Mouse (Mus musculus): Measurements from ENCODE around the gene Sorbs2.

The Sorbs2 gene

DNA sequence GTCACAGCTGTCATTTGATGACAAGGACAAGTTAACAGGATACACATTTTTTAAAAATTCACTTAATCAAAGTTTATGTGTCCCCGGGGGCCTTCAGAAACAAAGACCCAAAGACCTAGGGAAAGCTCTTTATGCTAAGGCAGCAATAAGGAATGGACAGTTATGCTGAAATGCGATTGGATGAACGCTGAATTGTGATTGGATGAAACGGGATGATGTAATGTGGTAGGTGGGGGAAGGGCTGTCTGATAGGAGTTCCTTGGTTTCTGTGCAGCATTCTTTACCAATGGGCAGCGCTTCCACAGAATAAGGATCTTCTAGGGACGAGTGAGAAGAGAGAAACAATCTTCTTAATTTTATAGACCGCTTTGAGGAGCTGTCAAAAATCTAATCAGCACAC is 108.0 kb downstream of the Sorbs2 start:
- no peak for DNase-seq (ENCODE audit: low read depth in 2 of 2, low spot score in 2 of 2)

- DNase-seq (ENCODE audit: low read depth in 2 of 2, low spot score in 2 of 2), result no peak
Observed at GRCm38 (mm10) chr8:45621576-45622178, 114.1 kb downstream of the Sorbs2 start.

DNA sequence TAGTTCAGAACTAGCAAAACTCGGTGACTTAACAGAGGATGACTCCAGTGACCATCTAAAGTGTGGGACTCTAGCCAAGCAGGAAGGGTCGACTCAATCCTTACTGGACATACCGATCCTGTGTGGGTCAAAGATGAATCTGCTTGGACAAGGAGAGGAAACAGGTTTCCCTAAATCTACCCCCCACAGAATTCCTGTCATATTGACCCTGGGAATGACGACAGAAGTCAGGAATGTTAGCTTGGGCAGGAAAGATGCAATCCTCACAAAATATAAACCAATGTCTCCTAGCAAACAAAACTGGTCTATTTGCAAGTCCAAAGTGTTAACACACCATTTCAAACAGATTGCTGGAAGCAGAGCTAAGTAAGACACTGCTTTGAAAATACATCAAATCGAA is 118.8 kb downstream of the Sorbs2 start:
- no peak for DNase-seq (ENCODE audit: low read depth in 2 of 2, low spot score in 2 of 2)

DNA sequence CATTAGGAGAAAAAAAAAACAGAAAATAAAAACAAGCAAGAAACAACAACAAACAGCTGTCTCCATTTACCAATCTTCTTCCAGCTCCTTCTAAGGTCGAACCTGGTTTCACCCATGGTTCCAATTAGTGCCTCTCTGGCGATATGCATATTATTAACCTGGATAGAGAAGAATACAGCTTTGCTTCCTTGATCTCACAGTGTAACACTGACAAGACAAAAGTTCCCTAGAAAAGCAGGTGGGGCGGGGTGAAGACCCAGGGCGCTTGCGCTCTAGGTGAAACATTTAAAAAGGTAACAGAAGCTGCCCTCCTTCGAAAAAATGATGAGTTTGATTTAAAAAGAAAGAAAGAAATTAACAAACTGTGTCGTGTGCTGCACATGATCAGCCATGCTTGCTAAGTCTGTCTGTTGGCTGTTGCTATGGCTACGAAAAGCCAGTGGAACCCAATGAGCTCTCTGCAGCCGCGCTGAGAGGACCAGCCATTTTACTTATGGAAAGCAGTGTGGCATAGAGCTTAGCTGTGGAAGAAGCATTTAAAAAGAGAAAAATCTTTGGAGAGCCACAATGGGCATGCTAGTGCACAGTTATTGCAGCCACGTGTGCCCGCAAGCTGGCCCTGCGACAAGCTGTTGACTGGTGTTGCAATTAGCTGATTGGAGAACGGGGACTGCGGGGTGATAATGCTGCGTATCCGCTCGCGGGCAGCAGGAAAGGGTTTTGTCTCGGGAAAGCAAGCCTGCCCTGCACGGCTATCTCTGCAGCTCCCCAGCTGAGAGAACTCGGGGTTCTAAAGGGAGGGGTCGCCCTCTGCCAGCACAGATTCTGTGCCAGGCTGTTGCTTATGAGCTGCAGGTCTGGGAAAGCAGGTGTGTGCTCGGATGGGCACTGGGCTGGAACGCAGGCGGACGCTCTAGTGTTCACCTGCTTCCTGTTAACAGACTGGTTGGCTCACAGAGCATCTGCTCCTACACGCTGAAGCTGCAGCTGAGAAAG is 120.0 kb downstream of the Sorbs2 start:
- no peak for DNase-seq (ENCODE audit: low read depth in 2 of 2, low spot score in 2 of 2)

- DNase-seq (ENCODE audit: low read depth in 2 of 2, low spot score in 2 of 2), result no peak
Observed at GRCm38 (mm10) chr8:45628421-45629065, 121.0 kb downstream of the Sorbs2 start.

DNA sequence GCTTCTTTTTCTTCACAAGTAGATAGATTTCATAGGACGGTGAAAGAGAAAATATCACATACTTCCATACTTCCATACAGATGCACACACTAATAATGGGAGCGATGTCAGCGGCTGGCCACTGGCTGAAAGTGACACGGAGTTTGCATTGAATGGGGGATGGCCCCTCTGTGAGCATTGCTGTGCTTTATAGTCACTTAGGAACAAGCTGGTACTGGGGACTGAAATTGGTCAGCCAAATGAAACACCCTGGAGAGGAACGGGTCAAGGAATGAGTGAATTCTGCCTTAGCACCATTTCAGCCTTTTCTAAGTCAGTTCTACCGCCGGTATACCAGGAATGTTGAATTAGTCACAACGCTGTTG is 121.5 kb downstream of the Sorbs2 start:
- no peak for DNase-seq (ENCODE audit: low read depth in 2 of 2, low spot score in 2 of 2)

DNA sequence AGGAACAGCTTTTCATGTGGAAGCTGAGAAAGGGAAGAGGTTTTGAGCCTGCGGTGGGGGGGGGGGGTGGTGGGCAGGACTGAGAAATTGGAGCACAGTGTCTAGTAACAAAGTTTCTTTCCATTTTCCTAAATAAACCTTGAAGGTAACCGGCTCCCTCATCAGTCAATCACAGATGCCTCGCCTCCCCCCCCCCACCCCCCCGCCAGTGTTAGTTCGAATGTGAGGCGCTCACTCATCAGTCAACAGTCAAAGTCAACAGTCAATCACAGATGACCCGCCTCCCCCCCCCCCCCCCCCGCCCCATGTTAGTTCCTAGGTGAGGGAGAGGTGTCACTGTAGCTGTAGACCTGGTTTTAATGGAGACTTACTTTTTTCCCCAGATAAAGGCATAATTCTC is 123.4 kb downstream of the Sorbs2 start:
- DNase-seq (ENCODE audit: low read depth in 2 of 2, low spot score in 2 of 2), result no peak

- DNase-seq (ENCODE audit: low read depth in 2 of 2, low spot score in 2 of 2), result no peak
Observed at GRCm38 (mm10) chr8:45635155-45635554, 127.6 kb downstream of the Sorbs2 start.

DNA sequence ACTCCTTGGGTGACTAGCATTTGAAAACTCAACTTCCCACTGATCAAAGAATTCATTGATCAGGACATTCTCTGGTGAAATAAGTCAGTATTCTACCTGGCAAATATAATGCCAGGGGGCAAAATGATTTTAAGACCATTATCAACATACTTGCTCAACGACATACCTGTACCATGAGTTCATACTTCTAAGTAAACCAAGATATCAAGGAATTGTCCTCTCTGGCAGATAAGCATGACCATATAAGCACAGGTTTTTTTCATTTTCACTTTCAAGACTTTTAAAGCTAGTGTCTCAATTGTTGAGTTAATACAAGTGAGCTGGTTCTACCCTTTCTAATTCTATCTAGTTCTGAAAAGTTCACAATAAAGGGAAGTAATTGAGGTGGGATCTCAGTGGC is 130.2 kb downstream of the Sorbs2 start:
- DNase-seq (ENCODE audit: low read depth in 2 of 2, low spot score in 2 of 2), result no peak

DNA sequence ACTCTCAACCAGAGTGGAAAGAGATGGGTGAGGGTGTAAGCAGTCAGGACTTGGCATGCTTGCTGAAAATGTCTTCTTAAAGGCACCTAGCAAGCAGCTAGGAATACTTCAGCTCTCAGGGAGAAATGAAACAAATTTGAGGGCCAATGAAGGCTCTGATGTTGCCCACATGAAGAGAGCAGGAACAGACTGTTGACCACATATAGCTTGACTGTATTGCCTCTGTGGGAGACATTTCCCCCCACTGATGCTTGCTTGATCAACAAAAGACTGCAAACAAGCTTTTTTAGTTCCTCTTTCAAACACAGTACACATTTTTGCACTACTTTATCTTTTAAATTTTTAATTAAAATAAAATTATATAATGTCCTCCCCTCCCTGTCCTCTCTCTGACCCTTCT is 131.9 kb downstream of the Sorbs2 start:
- no peak for DNase-seq (ENCODE audit: low read depth in 2 of 2, low spot score in 2 of 2)

GRCm38 (mm10) chr8:45644651-45645050 is 137.1 kb downstream of the Sorbs2 start:
- DNase-seq (ENCODE audit: low read depth in 2 of 2, low spot score in 2 of 2), result no peak

GRCm38 (mm10) chr8:45649063-45649462 is 141.5 kb downstream of the Sorbs2 start:
- no peak for DNase-seq (ENCODE audit: low read depth in 2 of 2, low spot score in 2 of 2)

- DNase-seq (ENCODE audit: low read depth in 2 of 2, low spot score in 2 of 2), result no peak
Observed at GRCm38 (mm10) chr8:45649966-45650365, 142.4 kb downstream of the Sorbs2 start.

GRCm38 (mm10) chr8:45658021-45658420 is 150.4 kb downstream of the Sorbs2 start:
- no peak for DNase-seq (ENCODE audit: low read depth in 2 of 2, low spot score in 2 of 2)

GRCm38 (mm10) chr8:45658458-45659325 is 151.1 kb downstream of the Sorbs2 start:
- no peak for DNase-seq (ENCODE audit: low read depth in 2 of 2, low spot score in 2 of 2)

DNA sequence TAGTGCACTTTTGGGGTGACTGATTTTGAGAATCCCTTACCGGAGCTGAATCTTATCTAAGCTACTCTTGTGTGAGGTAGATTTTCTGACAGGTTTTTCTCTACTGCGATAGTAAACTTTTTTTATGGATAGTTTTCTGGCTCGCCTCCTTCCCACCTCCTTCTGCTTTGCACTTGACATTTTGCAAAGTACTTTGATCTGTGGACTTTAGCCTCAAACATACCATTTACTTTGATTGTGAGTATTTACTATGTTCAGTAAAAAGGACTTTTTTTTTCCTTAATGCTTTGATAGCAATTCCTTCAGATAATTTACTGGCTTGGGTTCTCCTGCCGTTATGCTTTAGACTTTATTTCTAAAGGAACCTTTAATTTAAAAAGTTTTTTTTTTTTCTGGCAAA is 151.9 kb downstream of the Sorbs2 start:
- DNase-seq (ENCODE audit: low read depth in 2 of 2, low spot score in 2 of 2), result no peak

DNA sequence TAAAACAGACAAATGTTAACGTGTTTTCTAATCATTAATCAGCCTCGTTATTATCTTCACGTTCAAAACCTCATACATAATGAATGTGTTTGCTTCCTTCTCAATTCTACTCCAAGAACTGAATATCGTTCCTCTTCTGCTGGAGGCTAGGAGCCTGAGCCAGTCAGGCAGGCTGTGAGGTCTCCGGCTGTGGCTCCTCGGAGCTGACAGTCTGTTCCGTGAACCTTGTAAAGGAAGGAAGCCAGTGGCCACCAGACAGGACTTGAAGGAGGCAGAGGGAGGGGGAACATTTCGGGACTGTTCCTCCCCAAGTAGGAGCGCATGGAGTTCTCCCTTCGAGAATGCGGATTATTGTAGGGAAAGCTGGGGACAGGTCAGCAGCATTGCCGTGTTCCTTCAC is 153.0 kb downstream of the Sorbs2 start:
- no peak for DNase-seq (ENCODE audit: low read depth in 2 of 2, low spot score in 2 of 2)

GRCm38 (mm10) chr8:45661605-45662004 is 154.0 kb downstream of the Sorbs2 start:
- no peak for DNase-seq (ENCODE audit: low read depth in 2 of 2, low spot score in 2 of 2)

- DNase-seq (ENCODE audit: low read depth in 2 of 2, low spot score in 2 of 2), result no peak
Observed at GRCm38 (mm10) chr8:45666221-45666620, 158.6 kb downstream of the Sorbs2 start.

GRCm38 (mm10) chr8:45673149-45673548 is 165.6 kb downstream of the Sorbs2 start:
- DNase-seq (ENCODE audit: low read depth in 2 of 2, low spot score in 2 of 2), result no peak

DNA sequence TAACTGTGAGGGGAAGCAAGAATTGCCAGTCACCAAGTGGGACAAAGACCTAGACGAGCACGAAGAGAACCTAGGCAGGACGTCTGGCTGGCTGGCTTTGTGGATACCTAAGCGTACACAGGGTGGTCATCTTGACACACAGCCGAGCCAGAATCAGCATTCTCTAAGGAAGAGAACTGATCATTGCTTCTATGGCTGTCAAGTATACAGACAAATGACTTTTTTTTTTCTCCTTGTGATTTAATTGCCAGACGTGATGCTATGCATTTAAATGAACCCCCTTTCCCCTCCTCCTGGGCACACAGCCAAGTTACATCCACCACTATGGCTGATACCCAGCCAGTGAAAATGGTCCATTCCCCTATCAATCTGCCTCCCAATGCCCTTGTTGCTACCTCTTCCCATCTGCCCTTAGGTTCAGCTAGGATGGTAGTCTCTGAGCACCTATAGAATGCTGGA is 168.3 kb downstream of the Sorbs2 start:
- no peak for DNase-seq (ENCODE audit: low read depth in 2 of 2, low spot score in 2 of 2)

All from CD8-positive naive resting alpha-beta T cell, adult 2 months (primary cell).